Mouse (Mus musculus): Measurements from ENCODE around the gene Eif2b2. TPM values are rescaled to one million over a fixed set of nuclear protein-coding genes. Genes with fewer than 3 reads are reported as not detected.

Gene Eif2b2
- polyA plus RNA-seq, 1 experiment from 2014 or later, result 78.7 TPM

DNA sequence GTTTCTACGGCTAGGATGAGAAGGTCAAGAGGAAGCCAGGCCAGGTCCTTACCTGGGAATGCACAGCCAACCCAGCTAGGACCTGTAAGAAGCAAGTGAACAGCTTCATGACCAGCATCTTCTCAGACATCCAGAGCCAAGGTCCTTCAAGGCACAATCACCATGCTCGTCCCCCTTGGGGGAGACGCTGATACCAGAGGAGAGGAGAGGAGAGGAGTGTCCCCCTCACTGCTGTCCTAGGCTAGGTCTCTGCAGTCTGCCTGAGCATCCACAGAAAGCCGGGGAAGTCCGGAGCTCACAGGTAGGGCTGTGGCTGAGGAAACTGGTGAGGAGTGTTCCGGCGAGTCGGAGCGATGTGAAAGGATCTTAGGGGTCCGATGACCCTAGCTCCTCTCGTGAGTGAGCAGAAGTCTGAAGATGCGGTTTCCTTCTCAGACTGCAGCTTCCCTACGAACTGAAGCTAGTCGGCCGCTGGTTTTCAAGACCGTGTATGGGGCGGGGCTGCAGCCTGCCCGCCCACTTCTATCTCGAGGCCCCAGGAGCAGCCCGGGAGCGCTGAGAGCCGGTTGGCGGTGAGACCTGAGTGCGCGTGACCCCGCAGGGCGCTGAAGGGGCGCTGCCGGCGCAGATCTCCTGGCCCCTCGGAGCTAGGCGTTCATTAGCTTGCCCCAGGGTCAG, 42.3 kb upstream of the Eif2b2 start:
- WGBS, result 4% methylated on average over 32 of the region's 32 CpGs
- Histone ChIP-seq H3K27me3 (ENCODE audit: control insufficient read depth, insufficient read depth, low read length) (peaks cover 6% of the 10 kb centered on the region), H3K9me3 (ENCODE audit: control insufficient read depth, low read length) (no peaks in the 10 kb centered on the region), H3K9ac (replicated peaks; ENCODE audit: low read length) (no peak overlapping the region; the same call in 1 of the 2 replicates), H3K27ac (replicated peaks; ENCODE audit: low read depth, low read length) (no peak overlapping the region), H3K4me1 (ENCODE audit: control insufficient read depth, insufficient read depth, low read length) (peaks cover 33% of the 10 kb centered on the region), H3K4me2 (ENCODE audit: low read length) (peak overlapping the region; percentile 62), H3K36me3 (ENCODE audit: control insufficient read depth, insufficient read depth, low read length) (no peaks in the 10 kb centered on the region), H3K4me3 (replicated peaks; ENCODE audit: low read depth, low read length) (peak overlapping the region; percentile 28)
- 0 out of 2 replicates have a peak, but pooled peaks have one; percentile 11 for ATAC-seq (ENCODE audit: low FRiP score, low TSS enrichment)
- peak; percentile 63 for DNase-seq

DNA sequence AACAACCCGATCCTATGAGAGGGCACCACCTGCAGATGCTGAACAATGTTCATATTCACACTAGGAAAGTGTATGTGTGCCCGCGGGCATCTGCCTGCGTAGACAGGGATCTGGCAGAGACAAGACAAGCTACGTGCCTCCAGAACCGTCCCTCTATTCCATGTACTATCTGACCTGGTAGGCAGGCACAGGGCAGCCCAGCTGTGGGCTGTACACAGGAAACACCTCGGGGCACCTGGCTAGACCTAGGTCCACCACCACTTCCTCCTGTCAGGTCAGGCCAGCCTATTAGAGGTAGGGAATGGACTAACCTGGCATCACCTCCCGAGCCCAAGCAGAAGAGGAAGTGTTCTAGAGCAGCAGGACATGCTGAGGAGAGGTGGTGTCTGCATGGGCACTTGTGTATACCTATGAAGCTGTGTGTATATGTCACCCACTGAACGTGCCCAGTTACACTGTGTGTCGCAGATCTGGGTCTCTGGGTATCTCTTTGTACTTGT, 41.5 kb upstream of the Eif2b2 start, which contains the start of gene Pgf:
Pgf (minus strand) TSS at position 51 of the 500 bp plus-strand sequence.
- H3K4me2 ChIP-seq (ENCODE audit: low read length), result peak within 1 kb of the TSS; percentile 62
- H3K36me3 ChIP-seq (ENCODE audit: control insufficient read depth, insufficient read depth, low read length), result no peaks in the 10 kb centered on the region
- no peak within 1 kb of the TSS; the same call in 1 of the 2 replicates for H3K9ac ChIP-seq (replicated peaks; ENCODE audit: low read length)
- H3K27ac ChIP-seq (replicated peaks; ENCODE audit: low read depth, low read length), result no peak within 1 kb of the TSS
- 73% methylated on average over 10 of the region's 10 CpGs for WGBS
- DNase-seq (no peak), ATAC-seq (ENCODE audit: low FRiP score, low TSS enrichment) (no peak)
- peaks cover 39% of the 10 kb centered on the region for H3K4me1 ChIP-seq (ENCODE audit: control insufficient read depth, insufficient read depth, low read length)
- peaks cover 6% of the 10 kb centered on the region for H3K27me3 ChIP-seq (ENCODE audit: control insufficient read depth, insufficient read depth, low read length)
- no peaks in the 10 kb centered on the region for H3K9me3 ChIP-seq (ENCODE audit: control insufficient read depth, low read length)
- H3K4me3 ChIP-seq (replicated peaks; ENCODE audit: low read depth, low read length), result peak within 1 kb of the TSS; percentile 28

DNA sequence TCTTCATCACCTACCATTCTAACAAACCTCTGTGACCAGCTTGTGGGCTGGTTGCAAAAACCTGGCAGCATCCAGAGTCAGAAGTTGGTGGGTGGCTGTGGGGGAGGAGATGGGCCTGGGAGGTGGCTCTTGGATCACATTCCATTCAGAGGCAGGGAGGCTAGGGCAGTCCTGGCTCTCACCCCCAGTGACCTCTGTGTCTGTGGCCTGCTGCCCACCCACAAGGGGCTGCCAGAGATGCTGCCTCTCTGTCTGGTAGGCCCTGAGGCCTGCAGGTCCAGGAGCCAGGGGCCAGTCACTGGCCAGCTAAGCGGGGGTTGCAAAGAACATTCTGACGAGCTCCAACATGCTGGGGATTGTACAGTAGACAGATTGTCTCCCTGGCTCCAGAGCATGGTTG, 41.0 kb upstream of the Eif2b2 start:
- WGBS, result 71% methylated on average over 2 of the region's 2 CpGs
- H3K36me3 ChIP-seq (ENCODE audit: control insufficient read depth, insufficient read depth, low read length), result no peaks in the 10 kb centered on the region

DNA sequence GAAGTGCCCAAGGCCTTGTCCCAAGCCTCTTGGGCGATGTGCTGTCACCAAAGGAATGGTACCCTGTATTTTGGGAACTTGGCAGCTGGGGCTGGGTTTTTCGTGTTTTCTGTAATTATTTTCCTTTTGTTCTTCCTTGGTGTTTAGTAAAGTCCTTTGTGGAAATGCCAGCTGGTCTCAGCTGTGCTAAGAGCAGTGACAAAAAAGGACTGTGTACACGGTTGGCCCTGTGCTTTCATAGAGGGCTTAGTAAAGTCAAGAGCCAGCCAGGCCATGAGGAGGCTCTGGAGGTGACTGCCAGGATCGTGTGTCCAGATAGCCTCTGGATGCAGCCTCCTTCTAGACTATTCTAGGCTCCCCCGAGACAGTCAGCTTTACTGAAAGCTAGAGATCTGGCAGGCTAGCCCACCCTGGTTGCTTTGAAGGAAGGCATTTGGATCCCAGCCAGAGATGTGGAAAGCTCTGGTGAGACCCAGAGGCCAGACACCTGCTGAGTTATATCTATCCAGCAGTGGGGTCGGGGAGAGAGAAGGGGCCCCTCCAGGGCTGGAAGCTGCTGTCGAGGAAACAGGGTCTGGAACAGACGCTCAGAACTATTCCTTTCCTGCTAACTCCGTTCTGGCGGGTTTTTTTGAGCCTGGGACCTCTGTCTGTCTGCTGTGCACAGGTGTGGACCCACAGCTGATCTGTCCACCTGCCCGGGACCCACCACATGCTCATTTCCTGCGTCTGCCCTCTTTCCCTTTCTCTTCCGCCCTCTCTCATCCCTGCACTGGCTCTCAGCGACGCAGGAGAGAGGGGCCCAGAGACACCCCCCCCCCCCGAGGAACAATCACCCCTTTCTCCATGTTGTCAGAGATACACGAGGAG, 37.6 kb upstream of the Eif2b2 start:
- Histone ChIP-seq H3K27me3 (ENCODE audit: control insufficient read depth, insufficient read depth, low read length) (peaks cover 6% of the 10 kb centered on the region), H3K27ac (replicated peaks; ENCODE audit: low read depth, low read length) (0 out of 2 replicates have a peak overlapping the region, but pooled peaks have one; percentile 1), H3K9ac (replicated peaks; ENCODE audit: low read length) (no peak overlapping the region), H3K9me3 (ENCODE audit: control insufficient read depth, low read length) (no peaks in the 10 kb centered on the region), H3K36me3 (ENCODE audit: control insufficient read depth, insufficient read depth, low read length) (no peaks in the 10 kb centered on the region), H3K4me3 (replicated peaks; ENCODE audit: low read depth, low read length) (no peak overlapping the region), H3K4me2 (ENCODE audit: low read length) (peak overlapping the region; percentile 13; the same call in 1 of the 2 replicates), H3K4me1 (ENCODE audit: control insufficient read depth, insufficient read depth, low read length) (peaks cover 20% of the 10 kb centered on the region)
- ATAC-seq (ENCODE audit: low FRiP score, low TSS enrichment) (no peak), DNase-seq (peak; percentile 50)
- 17% methylated on average over 17 of the region's 17 CpGs for WGBS

More for the DNA sequence above, 41.0 kb upstream of the Eif2b2 start:
- DNase-seq (no peak), ATAC-seq (ENCODE audit: low FRiP score, low TSS enrichment) (no peak)
- Histone ChIP-seq H3K27me3 (ENCODE audit: control insufficient read depth, insufficient read depth, low read length) (peaks cover 6% of the 10 kb centered on the region), H3K9ac (replicated peaks; ENCODE audit: low read length) (no peak overlapping the region), H3K4me1 (ENCODE audit: control insufficient read depth, insufficient read depth, low read length) (peaks cover 39% of the 10 kb centered on the region), H3K4me3 (replicated peaks; ENCODE audit: low read depth, low read length) (no peak overlapping the region), H3K4me2 (ENCODE audit: low read length) (no peak overlapping the region), H3K27ac (replicated peaks; ENCODE audit: low read depth, low read length) (no peak overlapping the region), H3K9me3 (ENCODE audit: control insufficient read depth, low read length) (no peaks in the 10 kb centered on the region)

DNA sequence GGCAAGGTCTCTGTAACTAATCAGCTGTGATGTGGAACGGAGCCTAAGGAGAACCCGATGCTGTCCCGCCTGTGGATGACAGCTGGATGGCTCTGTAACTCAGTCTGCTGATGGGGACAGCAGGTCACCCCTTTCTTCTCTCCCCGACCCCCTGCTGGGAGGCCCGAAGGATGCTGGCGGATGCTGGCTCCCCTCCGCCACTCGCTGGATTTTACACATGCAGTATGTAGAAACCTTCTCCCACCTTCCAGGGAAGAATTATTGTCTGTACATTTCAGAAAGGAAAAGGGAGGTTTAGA, 37.0 kb upstream of the Eif2b2 start:
- H3K4me2 ChIP-seq (ENCODE audit: low read length), result peak overlapping the region; percentile 13; the same call in 1 of the 2 replicates
- peaks cover 5% of the 10 kb centered on the region for H3K27me3 ChIP-seq (ENCODE audit: control insufficient read depth, insufficient read depth, low read length)
- no peaks in the 10 kb centered on the region for H3K36me3 ChIP-seq (ENCODE audit: control insufficient read depth, insufficient read depth, low read length)
- ATAC-seq (ENCODE audit: low FRiP score, low TSS enrichment) (no peak), DNase-seq (peak; percentile 56)
- peaks cover 14% of the 10 kb centered on the region for H3K4me1 ChIP-seq (ENCODE audit: control insufficient read depth, insufficient read depth, low read length)
- no peak overlapping the region for H3K27ac ChIP-seq (replicated peaks; ENCODE audit: low read depth, low read length)
- no peak overlapping the region for H3K9ac ChIP-seq (replicated peaks; ENCODE audit: low read length)
- 7% methylated on average over 8 of the region's 8 CpGs for WGBS
- H3K4me3 ChIP-seq (replicated peaks; ENCODE audit: low read depth, low read length), result no peak overlapping the region
- no peaks in the 10 kb centered on the region for H3K9me3 ChIP-seq (ENCODE audit: control insufficient read depth, low read length)

DNA sequence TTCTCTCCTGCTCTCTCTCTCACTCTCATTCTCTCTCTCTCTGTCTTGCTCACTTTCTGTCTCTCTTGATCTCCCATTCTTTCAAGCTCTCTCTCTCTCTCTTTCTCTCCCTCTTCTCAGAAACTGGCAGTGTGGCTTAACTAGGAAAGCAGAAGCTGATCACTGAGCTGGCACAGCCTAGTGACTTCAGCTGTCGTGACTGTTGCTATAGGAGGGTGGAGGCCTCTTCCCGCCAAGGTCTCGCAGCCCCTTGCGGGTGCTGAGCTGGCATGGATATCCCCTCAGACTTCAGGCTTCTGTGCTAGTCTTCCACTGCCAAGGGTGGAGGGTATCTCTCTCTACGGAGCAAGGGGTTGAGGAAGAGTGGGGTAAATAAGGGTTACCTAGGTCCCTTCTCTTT, 36.4 kb upstream of the Eif2b2 start:
- Histone ChIP-seq H3K27me3 (ENCODE audit: control insufficient read depth, insufficient read depth, low read length) (no peaks in the 10 kb centered on the region; the same call in 1 of the 2 replicates), H3K9me3 (ENCODE audit: control insufficient read depth, low read length) (no peaks in the 10 kb centered on the region), H3K4me2 (ENCODE audit: low read length) (no peak overlapping the region), H3K36me3 (ENCODE audit: control insufficient read depth, insufficient read depth, low read length) (no peaks in the 10 kb centered on the region), H3K27ac (replicated peaks; ENCODE audit: low read depth, low read length) (no peak overlapping the region), H3K4me1 (ENCODE audit: control insufficient read depth, insufficient read depth, low read length) (peaks cover 12% of the 10 kb centered on the region), H3K4me3 (replicated peaks; ENCODE audit: low read depth, low read length) (no peak overlapping the region), H3K9ac (replicated peaks; ENCODE audit: low read length) (no peak overlapping the region)
- DNase-seq (no peak), ATAC-seq (ENCODE audit: low FRiP score, low TSS enrichment) (no peak)
- WGBS, result 64% methylated on average over 5 of the region's 5 CpGs

DNA sequence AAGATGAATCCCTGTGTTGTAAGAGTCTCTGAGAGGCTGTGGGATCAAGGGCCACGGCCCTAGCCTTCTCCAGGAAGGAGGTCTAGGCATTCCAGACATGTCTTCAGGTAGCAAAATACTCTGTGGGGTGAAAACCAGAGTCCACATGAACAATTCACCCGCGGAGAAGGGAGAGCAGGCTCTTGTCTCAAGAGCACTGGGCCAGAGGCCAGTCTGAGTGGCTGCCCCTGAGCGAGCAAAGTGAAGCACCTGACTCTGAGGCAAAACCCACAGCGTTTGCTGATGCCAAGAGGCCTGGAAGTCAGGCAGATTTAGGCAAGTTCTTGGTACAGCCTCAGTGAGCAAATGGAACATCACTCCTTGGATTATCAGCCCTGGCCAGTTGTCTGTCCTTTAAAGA, 35.2 kb upstream of the Eif2b2 start:
- ATAC-seq (ENCODE audit: low FRiP score, low TSS enrichment), result no peak
- WGBS, result 72% methylated on average over 5 of the region's 5 CpGs

DNA sequence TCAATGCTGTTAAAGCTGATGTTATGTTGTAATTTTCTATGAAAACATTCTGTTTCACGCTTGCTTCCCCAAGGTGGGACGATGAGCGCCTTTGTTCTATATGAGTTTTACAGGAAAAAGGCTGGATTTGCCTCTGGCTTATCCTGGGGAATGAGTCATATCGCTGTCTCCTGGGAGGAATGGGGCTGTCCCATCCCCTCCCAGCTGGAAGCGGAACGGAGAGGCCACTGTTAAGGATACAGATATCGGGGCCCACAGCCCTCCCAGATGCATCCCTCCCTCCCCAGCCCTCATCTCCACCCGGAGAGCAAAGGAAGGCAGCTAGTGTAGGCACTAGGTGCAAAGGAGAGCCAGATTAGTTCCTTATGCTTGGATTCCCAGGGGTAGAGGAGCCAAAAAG, 33.5 kb upstream of the Eif2b2 start:
- no peak for ATAC-seq (ENCODE audit: low FRiP score, low TSS enrichment)

More for the DNA sequence above, 35.2 kb upstream of the Eif2b2 start:
- no peaks in the 10 kb centered on the region for H3K9me3 ChIP-seq (ENCODE audit: control insufficient read depth, low read length)
- H3K4me3 ChIP-seq (replicated peaks; ENCODE audit: low read depth, low read length), result no peak overlapping the region
- no peak overlapping the region for H3K27ac ChIP-seq (replicated peaks; ENCODE audit: low read depth, low read length)
- peaks cover 12% of the 10 kb centered on the region for H3K4me1 ChIP-seq (ENCODE audit: control insufficient read depth, insufficient read depth, low read length)
- H3K9ac ChIP-seq (replicated peaks; ENCODE audit: low read length), result no peak overlapping the region
- no peaks in the 10 kb centered on the region for H3K36me3 ChIP-seq (ENCODE audit: control insufficient read depth, insufficient read depth, low read length)
- H3K27me3 ChIP-seq (ENCODE audit: control insufficient read depth, insufficient read depth, low read length), result no peaks in the 10 kb centered on the region
- no peak overlapping the region for H3K4me2 ChIP-seq (ENCODE audit: low read length)
- no peak for DNase-seq

More for the DNA sequence above, 33.5 kb upstream of the Eif2b2 start:
- Histone ChIP-seq H3K27ac (replicated peaks; ENCODE audit: low read depth, low read length) (no peak overlapping the region), H3K36me3 (ENCODE audit: control insufficient read depth, insufficient read depth, low read length) (no peaks in the 10 kb centered on the region), H3K27me3 (ENCODE audit: control insufficient read depth, insufficient read depth, low read length) (no peaks in the 10 kb centered on the region), H3K4me3 (replicated peaks; ENCODE audit: low read depth, low read length) (no peak overlapping the region), H3K4me1 (ENCODE audit: control insufficient read depth, insufficient read depth, low read length) (peaks cover 12% of the 10 kb centered on the region), H3K4me2 (ENCODE audit: low read length) (no peak overlapping the region), H3K9ac (replicated peaks; ENCODE audit: low read length) (no peak overlapping the region), H3K9me3 (ENCODE audit: control insufficient read depth, low read length) (no peaks in the 10 kb centered on the region)
- no peak for DNase-seq
- 72% methylated on average over 8 of the region's 8 CpGs for WGBS

Measured in midbrain, embryonic 14.5 days (tissue).